ENCODE assay signal across 17 mouse cellular contexts in genomic region chr9:29209243-29209642, GRCm38 (mm10).
DNase-seq lines count a peak whose midpoint lies in the region; ATAC-seq lines count a peak whose summit lies in the region.
"Had no signal": no experiment of that assay in that cellular context is flagged by ENCODE, and none has a peak within 500 bp of the region (broad histone marks: within the 10 kb centered on the region; RNA-seq: fewer than 3 reads in every experiment).

No protein-coding gene starts in this region.

- peaks cover 33% of the 10 kb centered on the region for H3K4me1 ChIP-seq in hindbrain, embryonic 13.5 days (replicated peaks)
- H3K4me1 ChIP-seq in hindbrain, embryonic 10.5 days (replicated peaks), result 0 out of 2 replicates have a peak, but pooled peaks cover 6% of the 10 kb centered on the region
- H3K4me1 ChIP-seq in neural tube, embryonic 15.5 days, result peaks cover 22% of the 10 kb centered on the region

- no peak overlapping the region for H3K4me2 ChIP-seq in hindbrain, embryonic 13.5 days
- H3K4me2 ChIP-seq in neural tube, embryonic 15.5 days, result no peak overlapping the region
- H3K4me2 ChIP-seq: embryonic facial prominence, embryonic 12.5 days; forebrain, embryonic 15.5 days; heart, embryonic 11.5 days; heart, embryonic 15.5 days had no signal

- H3K9ac ChIP-seq in hindbrain, embryonic 13.5 days, result no peak overlapping the region
- no peak overlapping the region for H3K9ac ChIP-seq in neural tube, embryonic 15.5 days (replicated peaks)
- H3K9ac ChIP-seq: embryonic facial prominence, embryonic 12.5 days; forebrain, embryonic 15.5 days; heart, embryonic 15.5 days had no signal

- ATAC-seq in cerebellum, adult (ENCODE audit: insufficient number of reproducible peaks, low FRiP score, low TSS enrichment), result no peak
- no peak for ATAC-seq in hindbrain, embryonic 13.5 days (ENCODE audit: low FRiP score)
- no peak for ATAC-seq in neural tube, embryonic 15.5 days (ENCODE audit: low FRiP score)
- ATAC-seq: forebrain, embryonic 15.5 days; intestine, embryonic 16.5 days had no signal

- no peak overlapping the region for H3K4me3 ChIP-seq in hindbrain, embryonic 13.5 days
- no peak overlapping the region for H3K4me3 ChIP-seq in hindbrain, embryonic 10.5 days
- no peak overlapping the region for H3K4me3 ChIP-seq in neural tube, embryonic 15.5 days (replicated peaks)
- H3K4me3 ChIP-seq: embryonic facial prominence, embryonic 12.5 days; forebrain, embryonic 15.5 days; heart, embryonic 15.5 days had no signal

- 69% methylated on average over 2 of the region's 2 CpGs for WGBS in hindbrain, embryonic 13.5 days
- 92% methylated on average over 2 of the region's 2 CpGs for WGBS in hindbrain, embryonic 10.5 days
- 79% methylated on average over 2 of the region's 2 CpGs for WGBS in neural tube, embryonic 15.5 days

- H3K9me3 ChIP-seq in hindbrain, embryonic 13.5 days, result no peaks in the 10 kb centered on the region
- no peaks in the 10 kb centered on the region for H3K9me3 ChIP-seq in hindbrain, embryonic 10.5 days
- H3K9me3 ChIP-seq in neural tube, embryonic 15.5 days (replicated peaks), result no peaks in the 10 kb centered on the region
- H3K9me3 ChIP-seq: embryonic facial prominence, embryonic 12.5 days; forebrain, embryonic 15.5 days; heart, embryonic 15.5 days had no signal

- DNase-seq in cerebellum, adult 18-20 months, result peak; percentile 51 to 54
- no peak for DNase-seq in hindbrain, embryonic 10.5 days (ENCODE audit: low spot score)
- peak; percentile 78 for DNase-seq in brain, adult 2 months (ENCODE audit: low read depth, low spot score)
- DNase-seq in spleen, adult 12 weeks (ENCODE audit: low spot score), result no peak
- DNase-seq: adrenal gland, postnatal 10 days; gastrocnemius, postnatal 36 days; heart, adult 18-20 months; heart, postnatal 14 days; kidney, adult 2 months had no signal

- peak overlapping the region; percentile 52 for H3K27ac ChIP-seq in hindbrain, embryonic 13.5 days
- H3K27ac ChIP-seq in hindbrain, embryonic 10.5 days, result no peak overlapping the region
- peak overlapping the region; percentile 4; the same call in 1 of the 2 replicates for H3K27ac ChIP-seq in neural tube, embryonic 15.5 days (replicated peaks)
- H3K27ac ChIP-seq: embryonic facial prominence, embryonic 12.5 days; forebrain, embryonic 15.5 days; heart, embryonic 15.5 days had no signal

- H3K36me3 ChIP-seq in hindbrain, embryonic 13.5 days, result no peaks in the 10 kb centered on the region
- no peaks in the 10 kb centered on the region for H3K36me3 ChIP-seq in hindbrain, embryonic 10.5 days
- H3K36me3 ChIP-seq in neural tube, embryonic 15.5 days, result no peaks in the 10 kb centered on the region
- H3K36me3 ChIP-seq: embryonic facial prominence, embryonic 12.5 days; forebrain, embryonic 15.5 days; heart, embryonic 15.5 days had no signal

- H3K27me3 ChIP-seq in hindbrain, embryonic 13.5 days, result no peaks in the 10 kb centered on the region
- H3K27me3 ChIP-seq in hindbrain, embryonic 10.5 days (ENCODE audit: insufficient read depth, poor library complexity, severe bottlenecking), result no peaks in the 10 kb centered on the region
- no peaks in the 10 kb centered on the region for H3K27me3 ChIP-seq in neural tube, embryonic 15.5 days (replicated peaks)
- H3K27me3 ChIP-seq: embryonic facial prominence, embryonic 12.5 days; forebrain, embryonic 15.5 days; heart, embryonic 15.5 days had no signal

Comparison
In these comparisons a context has a peak if more than half of its experiments do, and no peak if none do; other contexts are left out.
1. DNase-seq: peak in cerebellum, adult 18-20 months (2 of 2) and brain, adult 2 months (single experiment); none in hindbrain, embryonic 10.5 days (single experiment) and spleen, adult 12 weeks (single experiment).